Mouse (Mus musculus) midbrain, embryonic 14.5 days (tissue): ENCODE results near the gene Slc1a6. TPM values are rescaled to one million over a fixed set of nuclear protein-coding genes. Genes with fewer than 3 reads are reported as not detected.

Experiments used
- ATAC-seq: fragments of 200-750 bp; cut with Nextera tagmentation; 2 replicates; pipeline ENCODE4 v1.8.0; 2017; ENCODE audit warnings: moderate number of reproducible peaks, moderate library complexity; ENCODE audit not compliant: low FRiP score, low TSS enrichment
- DNase-seq: peaks from one replicate; pipeline ENCODE4 v3.0.0-alpha.2; 2015
- H3K27ac ChIP-seq: fragments of 300-500 bp; sonication (generic); replicated peaks from 2 replicates; pipeline ENCODE4 v1.5.1; 2014; ENCODE audit warnings: mild to moderate bottlenecking, low read depth, low read length, moderate library complexity
- H3K27me3 ChIP-seq: fragments of 300-500 bp; sonication (generic); 2 replicates; pipeline ENCODE4 v1.6.1; 2014; ENCODE audit warnings: low read length, control low read depth, mixed read lengths; ENCODE audit not compliant: control insufficient read depth, insufficient read depth
- H3K36me3 ChIP-seq: fragments of 300-500 bp; sonication (generic); 2 replicates; pipeline ENCODE4 v1.6.1; 2014; ENCODE audit warnings: low read length, control low read depth; ENCODE audit not compliant: control insufficient read depth, insufficient read depth
- H3K4me1 ChIP-seq: fragments of 300-500 bp; sonication (generic); 2 replicates; pipeline ENCODE4 v1.6.1; 2014; ENCODE audit warnings: mild to moderate bottlenecking, antibody characterized with exemption, low read length, control low read depth; ENCODE audit not compliant: control insufficient read depth, insufficient read depth
- H3K4me2 ChIP-seq: fragments of 300-500 bp; sonication (generic); 2 replicates; pipeline ENCODE4 v1.6.1; 2014; ENCODE audit warnings: mild to moderate bottlenecking, low read length, moderate library complexity
- H3K4me3 ChIP-seq: fragments of 300-500 bp; sonication (generic); replicated peaks from 2 replicates; pipeline ENCODE4 v1.5.1; 2014; ENCODE audit warnings: low read depth, low read length
- H3K9ac ChIP-seq: fragments of 300-500 bp; sonication (generic); replicated peaks from 2 replicates; pipeline ENCODE4 v1.6.1; 2014; ENCODE audit warnings: mild to moderate bottlenecking, low read length, moderate library complexity
- H3K9me3 ChIP-seq: fragments of 300-500 bp; sonication (generic); 2 replicates; pipeline ENCODE4 v1.6.1; 2016; ENCODE audit warnings: low read length, control low read depth, mixed read lengths; ENCODE audit not compliant: control insufficient read depth
- WGBS: fragments of 180-500 bp; shearing (Covaris S2); extraction: QIAGEN DNeasy Blood & Tissue Kit; methylation state at CpG from one replicate; pipeline ENCODE4 v1.1.7; 2014; 5-methylcytosine and 5-hydroxymethylcytosine counted together
- polyA plus RNA-seq: library from polyadenylated mRNA; unstranded; fragments of >200 nt; fragmentation: Nextera tagmentation; extraction: Ambion mirVana; gene quantifications from 2 replicates; pipeline ENCODE4 v1.2.1, GENCODE M21; 2014

The Slc1a6 gene
- 6.6 and 10.3 TPM in 2 replicates for polyA plus RNA-seq

DNA sequence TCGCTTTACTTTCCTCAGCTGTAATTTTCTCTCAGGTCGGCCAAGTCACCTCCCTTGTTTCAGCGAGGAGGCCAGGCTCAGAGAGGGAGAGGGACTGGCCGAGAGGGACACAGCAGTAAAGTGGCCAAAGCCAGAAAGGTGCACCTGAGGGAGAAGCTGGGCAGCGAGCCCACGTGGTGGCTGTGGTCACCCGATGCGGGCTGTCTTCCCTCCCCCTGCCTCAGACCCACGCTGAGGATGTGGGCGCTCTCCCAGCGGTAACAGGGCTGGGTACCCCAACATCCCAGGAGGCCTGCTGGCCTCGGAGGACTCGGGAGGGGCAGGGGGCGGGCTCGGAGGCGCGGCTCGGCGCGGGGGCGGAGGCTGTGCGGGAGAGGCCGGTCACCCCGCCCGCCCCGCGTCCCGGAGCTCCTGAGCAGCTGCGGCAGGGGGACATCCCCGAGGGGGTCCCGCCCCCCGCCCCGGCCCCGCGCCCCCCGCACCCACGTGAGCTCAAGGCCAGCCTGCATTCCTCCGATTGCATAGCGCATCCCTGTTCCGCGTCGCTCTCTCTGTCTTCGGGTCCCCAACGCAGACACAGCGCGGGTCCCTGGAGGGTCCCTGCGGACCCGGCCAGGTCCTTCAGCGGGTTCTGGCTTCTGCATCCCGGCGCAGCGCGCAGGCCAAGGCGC lies at the start of gene Slc1a6:
TSS of gene Slc1a6 (plus strand) at position 516 of the 671 bp plus-strand sequence.
- peak; percentile 68 for ATAC-seq
- no peaks in the 10 kb centered on the region for H3K27me3 ChIP-seq
- DNase-seq, result peak; percentile 58
- peak within 1 kb of the TSS; percentile 63 for H3K4me3 ChIP-seq
- peak within 1 kb of the TSS; percentile 99 for H3K4me2 ChIP-seq
- peak within 1 kb of the TSS; percentile 77 for H3K9ac ChIP-seq
- H3K36me3 ChIP-seq, result no peaks in the 10 kb centered on the region
- peak within 1 kb of the TSS; percentile 37; the same call in 1 of the 2 replicates for H3K27ac ChIP-seq
- 1% methylated on average over 51 of the region's 54 CpGs for WGBS
- H3K9me3 ChIP-seq, result no peaks in the 10 kb centered on the region
- H3K4me1 ChIP-seq, result peaks cover 13% of the 10 kb centered on the region

DNA sequence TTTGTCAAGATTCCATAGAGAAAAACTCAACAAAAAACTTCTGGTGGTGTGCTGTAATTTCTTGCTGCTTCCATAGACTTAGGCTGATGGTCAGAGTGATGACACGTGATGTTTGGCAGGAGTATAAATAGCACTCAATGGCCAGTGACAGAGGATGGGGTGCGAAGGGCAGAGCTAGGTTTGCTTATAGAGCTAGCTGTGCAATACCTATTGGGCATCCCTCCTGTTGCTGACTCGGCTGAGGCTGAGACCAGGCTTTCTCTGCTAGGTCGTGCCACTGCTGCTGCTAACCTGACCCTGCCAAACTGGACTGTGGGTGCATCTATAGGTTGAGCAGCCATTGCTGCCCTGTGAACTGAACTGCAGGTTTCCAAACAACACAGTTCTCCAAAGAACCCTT lies 40.5 kb upstream of the Slc1a6 start:
- H3K4me1 ChIP-seq, result no peaks in the 10 kb centered on the region
- H3K4me2 ChIP-seq, result no peak overlapping the region
- H3K27me3 ChIP-seq, result no peaks in the 10 kb centered on the region
- no peak overlapping the region for H3K4me3 ChIP-seq
- H3K9ac ChIP-seq, result no peak overlapping the region
- no peaks in the 10 kb centered on the region for H3K36me3 ChIP-seq
- no peak overlapping the region for H3K27ac ChIP-seq
- DNase-seq, result no peak
- 87% methylated on average over 4 of the region's 4 CpGs for WGBS
- no peak for ATAC-seq
- no peaks in the 10 kb centered on the region for H3K9me3 ChIP-seq

DNA sequence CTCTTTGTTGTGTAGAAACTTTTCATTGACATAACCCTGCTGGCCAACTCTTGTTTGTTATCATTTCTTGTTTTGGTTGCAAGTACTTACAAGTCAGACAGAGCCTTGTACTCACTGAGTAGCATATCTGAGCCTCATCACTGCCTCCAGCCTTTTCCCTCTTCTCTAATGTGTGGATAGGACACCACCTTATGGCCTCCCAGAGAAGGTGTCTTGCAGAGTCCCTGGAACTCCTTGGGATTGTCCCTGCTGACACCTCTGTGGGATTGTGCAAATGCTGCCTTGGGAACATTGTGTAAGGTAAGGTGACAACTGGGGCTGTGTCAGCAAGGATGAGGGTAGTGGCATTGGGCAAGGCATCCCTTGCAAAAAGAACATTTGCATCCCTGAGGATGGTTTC lies 36.6 kb upstream of the Slc1a6 start:
- ATAC-seq (no peak), DNase-seq (no peak)
- Histone ChIP-seq H3K27me3 (no peaks in the 10 kb centered on the region), H3K4me3 (no peak overlapping the region), H3K4me1 (no peaks in the 10 kb centered on the region; the same call in 1 of the 2 replicates), H3K36me3 (no peaks in the 10 kb centered on the region), H3K9ac (no peak overlapping the region), H3K27ac (no peak overlapping the region), H3K9me3 (no peaks in the 10 kb centered on the region), H3K4me2 (no peak overlapping the region)

DNA sequence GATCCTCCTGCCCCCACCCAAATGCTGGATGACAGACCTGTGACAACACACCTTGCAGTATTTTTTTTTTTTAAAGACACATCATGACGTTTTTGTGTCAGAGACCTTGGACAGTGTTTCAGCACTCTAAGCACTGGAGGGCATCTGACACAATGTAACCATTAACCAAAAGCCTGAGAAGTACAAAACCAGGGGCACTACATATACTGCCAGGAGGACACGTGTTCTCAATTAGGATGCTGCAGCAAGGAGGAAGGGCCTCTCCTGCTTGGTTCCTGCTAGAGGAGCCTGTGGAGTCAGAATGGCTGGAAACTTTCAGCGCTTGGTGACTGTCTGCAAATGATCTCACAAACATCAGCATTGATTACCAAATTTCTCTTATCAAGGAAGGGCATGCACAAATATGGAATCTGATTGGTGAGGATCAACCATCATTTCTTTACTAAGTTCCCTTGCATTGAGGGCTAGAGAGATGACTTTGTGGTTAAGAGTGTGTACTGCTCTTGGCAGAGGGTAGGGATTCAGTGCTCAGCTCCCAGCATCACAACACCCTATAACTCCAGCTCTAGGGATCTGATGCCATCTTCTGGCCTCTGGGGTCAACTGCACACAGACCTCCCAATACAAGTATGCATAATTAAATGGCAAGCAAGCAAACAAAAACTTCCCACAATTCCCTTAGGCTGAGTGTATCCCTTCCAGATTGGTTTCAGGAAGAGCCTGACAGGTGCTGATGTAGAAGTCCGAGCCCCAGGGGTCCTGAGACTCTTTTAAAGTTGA lies 34.7 kb upstream of the Slc1a6 start:
- ATAC-seq (no peak), DNase-seq (no peak)
- Histone ChIP-seq H3K36me3 (no peaks in the 10 kb centered on the region), H3K27ac (no peak overlapping the region), H3K9ac (no peak overlapping the region), H3K4me1 (no peaks in the 10 kb centered on the region; the same call in 1 of the 2 replicates), H3K9me3 (no peaks in the 10 kb centered on the region), H3K4me2 (no peak overlapping the region), H3K4me3 (no peak overlapping the region), H3K27me3 (no peaks in the 10 kb centered on the region)
- WGBS, result 62% methylated on average over 4 of the region's 4 CpGs

DNA sequence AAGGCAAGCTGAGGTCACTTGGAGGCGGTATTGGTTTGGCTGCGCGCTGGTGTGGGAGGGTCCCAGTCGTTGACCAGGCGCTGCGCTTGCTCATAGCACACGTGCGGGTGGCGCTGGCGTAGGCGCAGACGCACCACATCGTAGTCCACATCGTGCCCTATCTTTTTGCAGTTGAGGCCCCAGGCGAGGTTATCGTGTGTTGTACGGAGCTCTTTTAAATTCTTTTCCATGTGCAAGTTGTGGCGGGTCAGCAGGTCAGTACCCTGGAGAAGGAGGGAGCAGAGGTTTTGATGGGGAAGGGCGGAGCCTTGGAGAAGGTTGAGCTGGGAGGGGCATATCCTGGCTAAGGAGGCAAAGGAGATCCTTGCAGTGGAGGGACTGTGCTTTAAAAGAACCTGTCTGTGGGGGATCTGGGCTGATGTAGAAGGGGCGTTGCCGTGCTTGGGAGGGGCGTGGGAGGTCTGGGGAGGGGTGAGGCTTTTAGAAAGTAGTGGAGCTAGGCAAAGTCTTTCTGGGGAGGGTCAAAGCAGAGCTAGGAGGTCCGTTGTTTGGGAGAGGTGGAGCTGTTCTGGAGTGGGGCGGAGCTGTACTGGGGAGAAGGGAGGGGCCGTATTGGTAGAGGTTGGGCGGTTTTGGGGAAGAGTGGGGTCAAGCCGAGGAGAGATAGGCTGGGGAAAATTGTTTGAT lies 33.1 kb upstream of the Slc1a6 start:
- H3K27ac ChIP-seq, result no peak overlapping the region
- H3K36me3 ChIP-seq, result no peaks in the 10 kb centered on the region
- H3K4me1 ChIP-seq, result peaks cover 6% of the 10 kb centered on the region
- H3K4me2 ChIP-seq, result peak overlapping the region; percentile 55
- no peaks in the 10 kb centered on the region for H3K9me3 ChIP-seq
- WGBS, result 3% methylated on average over 27 of the region's 27 CpGs
- H3K27me3 ChIP-seq, result no peaks in the 10 kb centered on the region
- peak overlapping the region; percentile 39 for H3K4me3 ChIP-seq
- peak overlapping the region; percentile 43 for H3K9ac ChIP-seq
- ATAC-seq (peak; percentile 75), DNase-seq (peak; percentile 76)

DNA sequence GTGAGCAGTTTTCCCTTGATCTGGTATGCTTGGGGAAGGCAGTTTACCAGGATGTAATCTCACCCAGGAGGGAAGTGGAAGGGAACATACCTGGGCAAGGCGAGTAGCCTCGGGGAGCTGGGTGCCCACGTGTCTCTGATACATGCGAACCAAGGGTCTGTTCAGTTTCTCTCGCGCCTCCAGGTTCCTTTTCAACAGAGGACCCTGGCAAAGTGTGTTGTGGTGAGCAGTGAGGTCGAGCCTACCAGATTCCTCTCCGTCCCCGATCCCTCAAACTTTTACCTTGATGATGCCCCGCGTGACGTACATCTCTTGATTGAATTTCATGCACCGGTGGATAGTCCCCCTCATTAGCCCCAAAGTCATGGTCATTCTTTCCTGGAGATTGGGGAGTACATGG lies 32.1 kb upstream of the Slc1a6 start:
- no peak for DNase-seq
- Histone ChIP-seq H3K4me2 (peak overlapping the region; percentile 55), H3K9ac (no peak overlapping the region), H3K4me1 (peaks cover 11% of the 10 kb centered on the region), H3K36me3 (no peaks in the 10 kb centered on the region), H3K9me3 (no peaks in the 10 kb centered on the region), H3K4me3 (no peak overlapping the region), H3K27ac (no peak overlapping the region), H3K27me3 (no peaks in the 10 kb centered on the region)
- WGBS, result 79% methylated on average over 13 of the region's 13 CpGs
- ATAC-seq, result no peak

DNA sequence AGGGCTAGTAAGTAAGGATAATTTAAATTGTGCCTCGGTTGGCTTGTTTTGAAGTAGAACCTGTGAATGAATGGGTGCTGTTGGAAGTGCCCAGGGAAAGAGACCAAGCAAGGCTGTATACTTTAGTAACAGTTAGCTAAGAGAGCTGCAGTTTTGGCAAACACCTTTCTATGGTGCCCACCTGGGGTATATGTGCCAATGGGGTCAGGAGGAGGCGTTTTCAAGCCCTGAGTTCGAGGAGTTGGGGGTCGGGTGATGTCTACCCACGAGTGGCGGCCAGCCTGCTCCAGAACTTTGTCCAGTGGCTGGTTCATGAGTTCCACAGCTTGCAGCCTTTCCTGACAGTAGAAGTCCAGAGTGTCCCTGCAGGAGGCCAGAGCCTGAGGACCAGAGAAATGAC lies 31.4 kb upstream of the Slc1a6 start:
- H3K9me3 ChIP-seq, result no peaks in the 10 kb centered on the region
- H3K36me3 ChIP-seq, result no peaks in the 10 kb centered on the region
- peaks cover 12% of the 10 kb centered on the region for H3K4me1 ChIP-seq
- H3K4me2 ChIP-seq, result no peak overlapping the region
- no peak overlapping the region for H3K9ac ChIP-seq
- H3K4me3 ChIP-seq, result no peak overlapping the region
- H3K27ac ChIP-seq, result no peak overlapping the region
- WGBS, result 89% methylated on average over 6 of the region's 6 CpGs
- ATAC-seq (no peak), DNase-seq (no peak)
- H3K27me3 ChIP-seq, result no peaks in the 10 kb centered on the region

DNA sequence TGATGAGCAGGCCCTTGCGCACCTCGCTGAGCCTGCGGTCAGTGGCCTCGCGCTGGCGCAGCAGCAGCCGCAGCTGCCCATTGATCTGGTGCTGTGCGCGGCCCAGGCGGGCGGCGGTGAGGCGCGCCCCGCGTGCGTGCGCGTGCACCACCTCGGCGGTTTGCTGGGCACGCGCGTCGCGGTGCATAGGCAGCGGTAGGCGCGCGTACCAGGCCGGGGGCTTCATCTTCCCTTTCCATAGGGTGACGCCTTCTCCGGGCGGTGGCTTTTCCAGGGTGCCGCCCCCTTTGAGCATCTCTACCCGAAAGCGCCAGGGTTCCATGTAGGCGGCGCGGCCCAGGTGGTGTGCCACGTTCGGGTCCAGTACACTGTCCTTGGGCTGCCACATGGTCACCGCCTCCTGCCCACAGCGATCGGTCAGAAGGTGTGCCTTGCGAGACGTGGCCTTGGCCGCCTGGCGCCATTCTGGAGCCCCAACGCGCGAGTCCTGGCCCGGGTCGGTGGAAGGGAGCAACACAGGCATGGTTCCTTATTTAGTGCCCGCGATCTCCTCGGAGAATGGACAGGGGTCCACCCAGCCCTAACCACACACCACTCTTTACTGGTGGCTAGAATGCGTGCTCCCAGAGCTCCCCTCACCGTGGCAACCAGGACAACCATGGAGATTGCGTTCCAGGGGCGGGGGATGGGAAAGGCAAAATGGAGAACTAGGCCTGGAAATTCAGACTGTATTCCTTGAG lies 27.7 kb upstream of the Slc1a6 start, which contains the start of gene Ccdc105:
TSS of gene Ccdc105 (minus strand) at position 614 of the 740 bp plus-strand sequence.
- no peaks in the 10 kb centered on the region for H3K27me3 ChIP-seq
- H3K36me3 ChIP-seq, result no peaks in the 10 kb centered on the region
- ATAC-seq (peak; percentile 93), DNase-seq (peak; percentile 96)
- no peaks in the 10 kb centered on the region for H3K9me3 ChIP-seq
- peak within 1 kb of the TSS; percentile 54 for H3K4me3 ChIP-seq
- H3K4me2 ChIP-seq, result peak within 1 kb of the TSS; percentile 85
- under 1% methylated on average over 58 of the region's 61 CpGs for WGBS
- H3K4me1 ChIP-seq, result peaks cover 12% of the 10 kb centered on the region; the same call in 1 of the 2 replicates
- H3K9ac ChIP-seq, result peak within 1 kb of the TSS; percentile 84
- peak within 1 kb of the TSS; percentile 92 for H3K27ac ChIP-seq
